Mouse (Mus musculus) thymus, adult 2 months (tissue): Measurements from ENCODE around the gene Irf2bp1. TPM values are rescaled to one million over a fixed set of nuclear protein-coding genes. Genes with fewer than 3 reads are reported as not detected.
A peak's percentile ranks its signal among the peaks of the same experiment; 100 is the strongest.

ENCODE experiments used
- DNase-seq: peaks from one replicate; pipeline ENCODE4 v3.0.0; 2021
- H3K27ac ChIP-seq: fragments of 200-500 bp; 2 replicates; pipeline ENCODE4 v1.5.1; 2012; ENCODE audit warnings: low read length, control low read depth; ENCODE audit not compliant: control insufficient read depth, insufficient read depth
- H3K27me3 ChIP-seq: fragments of 200-500 bp; 2 replicates; pipeline ENCODE4 v1.6.1; 2012; ENCODE audit warnings: mild to moderate bottlenecking, low read length, moderate library complexity, mixed read lengths; ENCODE audit not compliant: control insufficient read depth, insufficient read depth
- H3K36me3 ChIP-seq: fragments of 200-500 bp; 2 replicates; pipeline ENCODE4 v1.6.1; 2012; ENCODE audit warnings: mild to moderate bottlenecking, low read length, moderate library complexity; ENCODE audit not compliant: control insufficient read depth, insufficient read depth
- H3K4me1 ChIP-seq: fragments of 200-500 bp; replicated peaks from 2 replicates; pipeline ENCODE4 v1.6.1; 2012; ENCODE audit warnings: low read length; ENCODE audit not compliant: control insufficient read depth, insufficient read depth
- H3K4me3 ChIP-seq: fragments of 200-500 bp; 2 replicates; pipeline ENCODE4 v1.5.1; 2012; ENCODE audit warnings: mild to moderate bottlenecking, low read length, control low read depth, moderate library complexity; ENCODE audit not compliant: control insufficient read depth, insufficient read depth
- CTCF ChIP-seq: fragments of 200-500 bp; IDR thresholded peaks from 2 replicates; pipeline ENCODE4 v1.5.1; 2012; ENCODE audit warnings: mild to moderate bottlenecking, control low read depth, low read length, moderate library complexity, borderline replicate concordance; ENCODE audit not compliant: control insufficient read depth, poor library complexity, insufficient read depth; ENCODE audit errors: extremely low read depth
- POLR2A ChIP-seq: fragments of 200-500 bp; IDR thresholded peaks from 2 replicates; pipeline ENCODE4 v1.6.1; 2012; ENCODE audit warnings: mild to moderate bottlenecking, low read length, control low read depth, moderate library complexity; ENCODE audit not compliant: control insufficient read depth, poor library complexity, insufficient read depth; ENCODE audit errors: extremely low read depth
- WGBS: fragments of 180-500 bp; shearing (Covaris S2); methylation state at CpG from one replicate; pipeline ENCODE4 v1.1.7; 2018; 5-methylcytosine and 5-hydroxymethylcytosine counted together
- polyA plus RNA-seq: library from polyadenylated mRNA; depleted of rRNA; stranded (reverse); fragments of >200 nt; gene quantifications from 2 replicates; pipeline ENCODE4 v1.2.3, GENCODE M21; 2012; rRNA removed

Gene Irf2bp1
- polyA plus RNA-seq: 67.2 and 76.3 TPM in 2 replicates

- peak; percentile 94 for DNase-seq
- no peaks in the 10 kb centered on the region for H3K36me3 ChIP-seq
- peak within 1 kb of the TSS; percentile 72 for H3K27ac ChIP-seq
- H3K4me3 ChIP-seq: peak within 1 kb of the TSS; percentile 90
- under 1% methylated on average over 90 of the region's 90 CpGs for WGBS
- peak; percentile 55; the same call in 1 of the 2 replicates for TF ChIP-seq CTCF
- peak; percentile 87 for TF ChIP-seq POLR2A
- no peaks in the 10 kb centered on the region for H3K27me3 ChIP-seq
- H3K4me1 ChIP-seq: peaks cover 36% of the 10 kb centered on the region
Observed at GRCm38 (mm10) chr7:19003902-19004630, at the start of gene Irf2bp1. Gene Irf2bp1, plus strand, starts transcription at chr7:19004044.

DNA sequence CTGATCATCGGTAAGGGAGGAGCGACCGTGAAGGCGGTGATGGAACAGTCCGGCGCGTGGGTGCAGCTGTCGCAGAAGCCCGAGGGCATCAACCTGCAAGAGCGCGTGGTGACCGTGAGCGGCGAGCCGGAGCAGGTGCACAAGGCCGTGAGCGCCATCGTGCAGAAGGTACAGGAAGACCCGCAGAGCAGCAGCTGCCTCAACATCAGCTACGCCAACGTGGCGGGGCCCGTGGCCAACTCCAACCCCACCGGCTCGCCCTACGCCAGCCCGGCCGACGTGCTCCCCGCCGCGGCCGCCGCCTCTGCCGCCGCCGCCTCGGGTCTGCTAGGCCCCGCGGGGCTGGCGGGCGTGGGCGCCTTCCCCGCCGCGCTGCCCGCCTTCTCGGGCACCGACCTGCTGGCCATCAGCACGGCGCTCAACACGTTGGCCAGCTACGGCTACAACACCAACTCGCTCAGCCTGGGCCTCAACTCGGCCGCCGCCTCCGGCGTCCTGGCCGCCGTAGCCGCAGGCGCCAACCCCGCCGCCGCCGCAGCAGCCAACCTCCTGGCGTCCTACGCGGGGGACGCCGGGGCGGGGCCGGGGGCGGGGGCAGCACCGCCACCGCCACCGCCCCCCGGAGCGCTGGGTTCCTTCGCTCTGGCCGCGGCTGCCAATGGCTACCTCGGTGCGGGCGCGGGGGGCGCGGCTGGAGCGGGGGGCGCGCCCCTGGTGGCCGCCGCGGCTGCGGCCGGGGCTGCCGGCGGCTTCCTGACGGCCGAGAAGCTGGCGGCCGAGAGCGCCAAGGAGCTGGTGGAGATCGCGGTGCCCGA, 46.1 kb upstream of the Irf2bp1 start:
- 2% methylated on average over 104 of the region's 107 CpGs for WGBS
- TF ChIP-seq POLR2A (no peak), CTCF (no peak)
- H3K36me3 ChIP-seq: no peaks in the 10 kb centered on the region
- DNase-seq: no peak
- H3K27me3 ChIP-seq: peaks cover 20% of the 10 kb centered on the region; the same call in 1 of the 2 replicates
- peak overlapping the region; percentile 11; the same call in 1 of the 2 replicates for H3K4me3 ChIP-seq
- H3K27ac ChIP-seq: no peak overlapping the region
- H3K4me1 ChIP-seq: peaks cover 5% of the 10 kb centered on the region; the same call in 1 of the 2 replicates

DNA sequence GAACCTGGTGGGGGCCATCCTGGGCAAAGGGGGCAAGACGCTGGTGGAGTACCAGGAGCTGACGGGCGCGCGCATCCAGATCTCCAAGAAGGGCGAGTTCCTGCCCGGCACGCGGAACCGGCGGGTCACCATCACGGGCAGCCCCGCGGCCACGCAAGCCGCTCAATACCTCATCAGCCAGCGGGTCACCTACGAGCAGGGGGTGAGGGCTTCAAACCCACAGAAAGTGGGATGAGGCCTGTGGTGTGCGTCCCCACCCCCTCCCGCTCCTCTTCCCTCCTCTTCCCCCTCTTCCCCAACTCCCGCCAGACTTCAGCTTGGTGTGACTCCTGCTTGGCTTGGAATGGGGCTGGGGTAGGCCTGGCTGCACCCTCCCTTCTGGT, 45.5 kb upstream of the Irf2bp1 start:
- H3K27ac ChIP-seq: no peak overlapping the region

GRCm38 (mm10) chr7:18959446-18959845, 44.4 kb upstream of the Irf2bp1 start:
- Histone ChIP-seq H3K36me3 (no peaks in the 10 kb centered on the region), H3K27ac (no peak overlapping the region), H3K4me3 (no peak overlapping the region), H3K27me3 (peaks cover 25% of the 10 kb centered on the region; the same call in 1 of the 2 replicates), H3K4me1 (peaks cover 5% of the 10 kb centered on the region; the same call in 1 of the 2 replicates)
- WGBS: 22% methylated on average over 8 of the region's 8 CpGs
- no peak for DNase-seq
- TF ChIP-seq POLR2A (no peak), CTCF (no peak)

More for the DNA sequence above, 45.5 kb upstream of the Irf2bp1 start:
- DNase-seq: no peak
- H3K4me1 ChIP-seq: peaks cover 5% of the 10 kb centered on the region; the same call in 1 of the 2 replicates
- 5% methylated on average over 21 of the region's 21 CpGs for WGBS
- peaks cover 24% of the 10 kb centered on the region; the same call in 1 of the 2 replicates for H3K27me3 ChIP-seq
- H3K4me3 ChIP-seq: peak overlapping the region; percentile 11; the same call in 1 of the 2 replicates
- TF ChIP-seq POLR2A (no peak), CTCF (no peak)
- no peaks in the 10 kb centered on the region for H3K36me3 ChIP-seq

DNA sequence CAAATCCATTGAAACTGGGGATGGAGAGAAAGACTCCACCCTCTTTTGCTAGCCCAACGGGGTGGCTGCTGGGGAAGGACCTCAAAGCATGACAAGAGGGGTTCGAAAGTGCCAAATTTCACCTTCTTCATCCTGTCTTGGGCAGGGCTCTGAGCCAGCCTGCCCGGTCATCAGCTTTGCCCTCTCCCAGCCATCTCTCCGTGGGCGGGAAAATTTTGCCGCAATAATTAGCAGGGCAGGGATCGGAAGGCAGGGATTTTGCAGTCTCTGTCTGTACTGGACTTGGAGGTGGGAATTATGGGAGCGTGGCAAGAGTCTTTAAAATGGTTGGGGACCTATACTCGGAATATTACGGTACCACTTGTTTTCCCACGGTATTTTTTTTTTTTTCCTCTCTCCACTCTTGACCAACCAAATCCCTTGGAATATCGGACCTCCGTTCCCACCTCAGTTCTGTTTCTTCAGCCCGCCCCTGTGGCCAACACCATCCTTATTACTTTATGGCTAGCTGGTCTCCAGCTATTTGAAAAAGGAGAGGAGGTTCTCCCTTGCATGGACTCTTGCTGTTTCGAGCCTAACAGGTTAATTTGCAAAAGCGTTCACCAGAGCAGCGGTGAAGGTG, 41.6 kb upstream of the Irf2bp1 start:
- WGBS: 7% methylated on average over 17 of the region's 17 CpGs
- no peak for DNase-seq
- Histone ChIP-seq H3K36me3 (no peaks in the 10 kb centered on the region), H3K27me3 (peaks cover 27% of the 10 kb centered on the region; the same call in 1 of the 2 replicates), H3K4me1 (peaks cover 5% of the 10 kb centered on the region; the same call in 1 of the 2 replicates), H3K4me3 (no peak overlapping the region), H3K27ac (no peak overlapping the region)
- TF ChIP-seq POLR2A: no peak
- TF ChIP-seq CTCF: no peak

DNA sequence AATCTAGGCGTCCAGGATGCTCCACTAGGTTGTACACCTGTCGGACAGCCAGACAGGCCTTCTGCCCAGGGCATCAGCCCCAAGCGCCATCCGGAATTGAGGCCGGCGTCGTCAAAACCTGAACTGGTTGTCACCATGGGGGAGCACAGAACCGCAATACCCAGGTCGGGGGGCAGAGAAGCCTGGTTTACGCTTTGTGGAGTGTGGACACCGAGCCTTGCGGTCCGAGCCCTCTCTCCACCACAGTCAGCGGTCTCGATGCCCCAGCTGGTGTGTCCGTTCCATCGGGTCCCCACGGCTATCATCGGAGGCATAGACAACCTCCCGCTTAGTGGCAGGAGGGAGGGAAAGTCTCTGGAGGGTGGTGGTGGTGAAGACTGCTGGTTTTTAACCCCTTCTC, 41.0 kb upstream of the Irf2bp1 start:
- WGBS: 3% methylated on average over 20 of the region's 20 CpGs
- H3K27me3 ChIP-seq: peaks cover 23% of the 10 kb centered on the region; the same call in 1 of the 2 replicates
- no peak overlapping the region for H3K4me3 ChIP-seq

More for the DNA sequence above, 41.0 kb upstream of the Irf2bp1 start:
- H3K27ac ChIP-seq: no peak overlapping the region
- TF ChIP-seq POLR2A (no peak), CTCF (no peak)
- no peak for DNase-seq
- 0 out of 2 replicates have a peak, but pooled peaks cover under 1% of the 10 kb centered on the region for H3K4me1 ChIP-seq
- no peaks in the 10 kb centered on the region for H3K36me3 ChIP-seq
